Mouse (Mus musculus): ENCODE measurements around the gene Arl4c. TPM values are rescaled to one million over a fixed set of nuclear protein-coding genes. Genes with fewer than 3 reads are reported as not detected.

Arl4c gene
- polyA plus RNA-seq, 1 experiment from 2014 or later = 3.0 TPM

DNA sequence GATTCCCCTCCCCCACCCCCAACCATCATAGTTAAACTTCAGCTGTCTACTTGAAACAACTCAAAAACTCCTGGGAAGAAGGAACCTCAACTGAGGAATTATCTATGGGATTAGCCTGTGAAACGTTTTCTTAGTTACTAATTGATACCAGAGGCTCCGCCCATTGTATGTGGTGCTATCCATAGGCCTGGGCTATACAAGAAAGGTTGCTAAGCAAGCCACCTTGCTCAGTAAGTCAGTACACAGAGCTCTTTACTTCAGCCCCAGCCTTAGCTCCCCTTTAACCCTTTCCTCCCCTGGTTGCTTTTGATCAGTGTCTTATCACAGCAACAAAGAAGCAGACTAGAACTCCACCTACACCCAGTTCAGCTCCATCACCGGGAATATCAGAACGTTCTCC lies 31.2 kb downstream of the Arl4c start:
- H3K27me3 ChIP-seq (ENCODE audit: control insufficient read depth, insufficient read depth, low read length) = no peaks in the 10 kb centered on the region
- ATAC-seq (replicated peaks; ENCODE audit: insufficient number of reproducible peaks, low FRiP score, low TSS enrichment) = no peak

DNA sequence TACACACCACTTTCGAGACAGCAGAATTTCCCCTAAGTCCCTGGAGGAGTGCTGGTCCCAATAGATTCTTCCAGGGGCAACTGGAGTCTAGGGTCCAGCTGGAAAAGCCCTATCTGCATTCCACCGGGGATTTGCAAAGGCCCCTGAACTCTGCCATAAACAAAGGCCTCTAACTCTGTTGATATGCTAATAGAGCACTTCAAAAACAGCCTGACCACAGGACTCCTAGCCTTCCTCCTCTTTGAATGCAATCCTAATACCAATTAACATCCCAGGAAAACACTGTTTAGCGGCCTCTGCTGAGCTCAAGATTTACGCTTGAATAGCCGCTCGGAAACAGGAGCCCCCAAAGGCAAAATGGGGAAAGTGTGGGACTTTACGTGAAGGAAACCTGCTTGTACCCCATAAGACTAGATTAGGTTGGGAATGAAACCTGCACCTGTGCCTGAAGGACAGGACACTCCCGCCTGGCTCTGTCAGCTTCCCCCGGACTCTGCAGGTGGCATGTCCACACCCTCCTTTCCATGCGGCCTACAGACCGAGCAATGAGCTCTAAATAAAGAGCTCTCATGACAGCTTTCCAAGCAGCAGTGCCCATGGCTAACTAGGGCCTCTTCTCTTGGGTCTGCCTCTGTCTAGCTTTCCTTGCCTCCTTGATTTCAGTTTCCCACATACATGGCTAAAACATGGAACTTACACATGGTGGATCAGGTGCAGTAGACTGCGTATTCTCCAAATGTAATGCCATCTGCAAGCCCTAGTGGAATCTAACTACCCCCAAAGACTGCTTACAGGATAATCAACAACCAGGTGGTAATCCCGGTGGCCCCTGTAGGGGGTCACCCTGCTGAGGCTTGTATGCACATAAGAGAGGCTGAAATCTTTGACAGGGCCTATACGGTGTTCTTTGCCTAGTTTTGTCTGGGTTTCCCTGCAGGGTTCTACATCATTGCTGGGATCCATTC lies 32.9 kb downstream of the Arl4c start:
- no peak overlapping the region; the same call in 1 of the 2 replicates for H3K9ac ChIP-seq (ENCODE audit: low read depth, low read length)
- WGBS (ENCODE audit: insufficient replicate concordance) = 36% methylated on average over 14 of the region's 14 CpGs
- H3K4me3 ChIP-seq (ENCODE audit: low read depth, low read length) = no peak overlapping the region
- H3K9me3 ChIP-seq (replicated peaks; ENCODE audit: control insufficient read depth, low read length) = no peaks in the 10 kb centered on the region
- peak overlapping the region; percentile 30; the same call in 1 of the 2 replicates for H3K4me2 ChIP-seq
- no peaks in the 10 kb centered on the region for H3K27me3 ChIP-seq (ENCODE audit: control insufficient read depth, insufficient read depth, low read length)
- no peaks in the 10 kb centered on the region for H3K36me3 ChIP-seq (ENCODE audit: control insufficient read depth, insufficient read depth, low read length)
- H3K27ac ChIP-seq (ENCODE audit: low read depth, low read length) = no peak overlapping the region
- no peak for ATAC-seq (replicated peaks; ENCODE audit: insufficient number of reproducible peaks, low FRiP score, low TSS enrichment)
- H3K4me1 ChIP-seq (ENCODE audit: control insufficient read depth, insufficient read depth, low read length) = no peaks in the 10 kb centered on the region; the same call in 1 of the 2 replicates

More for the DNA sequence above, 31.2 kb downstream of the Arl4c start:
- Histone ChIP-seq H3K9me3 (replicated peaks; ENCODE audit: control insufficient read depth, low read length) (no peaks in the 10 kb centered on the region), H3K36me3 (ENCODE audit: control insufficient read depth, insufficient read depth, low read length) (no peaks in the 10 kb centered on the region), H3K4me3 (ENCODE audit: low read depth, low read length) (no peak overlapping the region), H3K4me2 (no peak overlapping the region), H3K27ac (ENCODE audit: low read depth, low read length) (no peak overlapping the region), H3K4me1 (ENCODE audit: control insufficient read depth, insufficient read depth, low read length) (no peaks in the 10 kb centered on the region; the same call in 1 of the 2 replicates), H3K9ac (ENCODE audit: low read depth, low read length) (no peak overlapping the region)
- WGBS (ENCODE audit: insufficient replicate concordance) = 52% methylated on average over 4 of the region's 4 CpGs

DNA sequence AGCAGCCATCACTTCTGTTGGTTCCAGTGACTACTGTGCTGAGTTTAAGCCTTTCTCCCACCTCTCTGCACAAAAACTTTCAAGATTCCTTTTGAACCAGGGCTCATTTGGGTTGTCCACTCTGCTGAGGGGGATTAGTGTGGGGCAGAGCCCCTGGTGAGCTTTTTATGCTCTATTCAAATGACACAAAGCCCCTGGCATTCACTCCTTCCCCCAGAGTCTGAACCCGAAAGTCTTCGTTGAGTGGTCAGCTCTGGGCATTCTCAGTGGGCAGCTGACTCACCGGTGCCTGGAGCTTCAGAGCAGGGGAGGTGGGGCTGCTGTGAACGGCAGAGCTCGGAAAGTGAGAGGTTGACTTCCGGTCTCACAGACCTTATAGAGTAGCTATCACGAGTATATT lies 33.7 kb downstream of the Arl4c start:
- 7% methylated on average over 7 of the region's 7 CpGs for WGBS (ENCODE audit: insufficient replicate concordance)

DNA sequence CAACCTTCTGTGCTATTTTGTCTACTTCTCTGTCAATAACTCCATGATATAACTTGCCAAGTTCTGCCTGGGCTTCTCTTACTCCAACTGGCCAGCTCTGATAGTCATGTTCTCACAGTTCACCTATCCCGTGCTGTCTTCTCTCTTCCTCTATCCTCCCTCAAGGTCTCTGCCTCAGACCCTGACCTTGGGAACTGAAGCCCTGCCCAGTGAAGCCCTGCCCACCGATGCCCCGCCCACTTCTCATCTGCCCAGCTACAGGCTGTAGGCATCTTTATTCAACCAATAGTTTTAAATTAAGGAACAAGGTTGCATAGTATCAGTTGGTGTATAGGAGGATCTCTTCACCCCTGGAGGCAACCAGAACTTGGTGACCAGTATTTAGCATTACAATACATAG lies 37.4 kb downstream of the Arl4c start:
- H3K4me3 ChIP-seq (ENCODE audit: low read depth, low read length) = no peak overlapping the region
- no peaks in the 10 kb centered on the region for H3K9me3 ChIP-seq (replicated peaks; ENCODE audit: control insufficient read depth, low read length)
- 60% methylated on average over 3 of the region's 3 CpGs for WGBS (ENCODE audit: insufficient replicate concordance)
- H3K4me1 ChIP-seq (ENCODE audit: control insufficient read depth, insufficient read depth, low read length) = no peaks in the 10 kb centered on the region; the same call in 1 of the 2 replicates
- H3K27me3 ChIP-seq (ENCODE audit: control insufficient read depth, insufficient read depth, low read length) = no peaks in the 10 kb centered on the region
- no peaks in the 10 kb centered on the region for H3K36me3 ChIP-seq (ENCODE audit: control insufficient read depth, insufficient read depth, low read length)
- no peak overlapping the region for H3K27ac ChIP-seq (ENCODE audit: low read depth, low read length)
- no peak for ATAC-seq (replicated peaks; ENCODE audit: insufficient number of reproducible peaks, low FRiP score, low TSS enrichment)
- no peak overlapping the region for H3K4me2 ChIP-seq
- no peak overlapping the region for H3K9ac ChIP-seq (ENCODE audit: low read depth, low read length)

More for the DNA sequence above, 33.7 kb downstream of the Arl4c start:
- H3K36me3 ChIP-seq (ENCODE audit: control insufficient read depth, insufficient read depth, low read length) = no peaks in the 10 kb centered on the region
- H3K4me3 ChIP-seq (ENCODE audit: low read depth, low read length) = no peak overlapping the region
- H3K27ac ChIP-seq (ENCODE audit: low read depth, low read length) = no peak overlapping the region
- no peaks in the 10 kb centered on the region for H3K9me3 ChIP-seq (replicated peaks; ENCODE audit: control insufficient read depth, low read length)
- no peaks in the 10 kb centered on the region for H3K27me3 ChIP-seq (ENCODE audit: control insufficient read depth, insufficient read depth, low read length)
- no peak for ATAC-seq (replicated peaks; ENCODE audit: insufficient number of reproducible peaks, low FRiP score, low TSS enrichment)
- no peak overlapping the region; the same call in 1 of the 2 replicates for H3K9ac ChIP-seq (ENCODE audit: low read depth, low read length)
- H3K4me2 ChIP-seq = peak overlapping the region; percentile 30; the same call in 1 of the 2 replicates
- H3K4me1 ChIP-seq (ENCODE audit: control insufficient read depth, insufficient read depth, low read length) = no peaks in the 10 kb centered on the region; the same call in 1 of the 2 replicates

DNA sequence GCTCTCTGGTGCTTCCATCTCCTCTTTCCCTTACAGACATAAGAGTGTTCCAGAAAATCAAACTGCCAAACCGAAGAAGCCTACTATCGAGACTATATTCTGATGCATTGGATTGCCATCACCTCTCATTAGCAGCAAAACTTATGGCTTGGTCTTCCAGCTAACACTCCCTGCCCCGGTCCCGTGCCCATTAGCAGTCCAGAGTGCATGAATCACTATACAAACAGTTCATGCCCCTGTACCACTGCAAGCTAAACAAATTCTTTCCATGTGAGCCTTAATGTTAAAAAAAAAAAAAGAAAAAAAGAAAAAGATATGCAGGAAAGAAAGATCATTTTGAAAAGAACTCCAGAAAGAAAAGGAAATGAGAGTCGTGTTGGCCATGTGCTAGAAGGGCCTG lies 39.3 kb downstream of the Arl4c start:
- Histone ChIP-seq H3K27ac (ENCODE audit: low read depth, low read length) (no peak overlapping the region), H3K9me3 (replicated peaks; ENCODE audit: control insufficient read depth, low read length) (no peaks in the 10 kb centered on the region), H3K4me3 (ENCODE audit: low read depth, low read length) (no peak overlapping the region), H3K4me1 (ENCODE audit: control insufficient read depth, insufficient read depth, low read length) (peaks cover 5% of the 10 kb centered on the region; the same call in 1 of the 2 replicates), H3K27me3 (ENCODE audit: control insufficient read depth, insufficient read depth, low read length) (no peaks in the 10 kb centered on the region), H3K36me3 (ENCODE audit: control insufficient read depth, insufficient read depth, low read length) (no peaks in the 10 kb centered on the region), H3K4me2 (no peak overlapping the region), H3K9ac (ENCODE audit: low read depth, low read length) (0 out of 2 replicates have a peak overlapping the region, but pooled peaks have one; percentile 28)
- WGBS (ENCODE audit: insufficient replicate concordance) = 58% methylated on average over 5 of the region's 5 CpGs
- ATAC-seq (replicated peaks; ENCODE audit: insufficient number of reproducible peaks, low FRiP score, low TSS enrichment) = no peak

DNA sequence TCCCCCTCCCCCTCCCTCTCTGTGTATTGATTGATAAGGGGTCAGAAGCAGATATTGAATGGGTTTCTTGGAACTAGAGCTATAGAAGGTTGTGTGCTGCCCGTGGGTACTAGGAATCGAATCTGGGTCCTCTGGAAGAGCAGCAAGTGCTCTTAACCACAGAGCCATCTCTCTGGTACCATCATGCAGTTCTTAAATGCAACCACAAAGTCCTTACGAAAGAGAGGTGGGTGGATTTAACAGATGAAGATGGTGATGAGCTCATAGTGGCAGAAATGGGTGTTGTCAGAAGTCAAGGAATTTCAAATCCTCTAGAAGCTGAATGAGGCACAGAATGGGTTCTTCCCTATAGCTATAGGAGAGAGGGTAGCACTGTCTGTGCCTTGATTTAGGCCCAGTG lies 40.8 kb downstream of the Arl4c start:
- no peak for ATAC-seq (replicated peaks; ENCODE audit: insufficient number of reproducible peaks, low FRiP score, low TSS enrichment)
- H3K27me3 ChIP-seq (ENCODE audit: control insufficient read depth, insufficient read depth, low read length) = no peaks in the 10 kb centered on the region
- no peak overlapping the region for H3K4me2 ChIP-seq
- no peak overlapping the region for H3K27ac ChIP-seq (ENCODE audit: low read depth, low read length)
- peaks cover 5% of the 10 kb centered on the region; the same call in 1 of the 2 replicates for H3K4me1 ChIP-seq (ENCODE audit: control insufficient read depth, insufficient read depth, low read length)
- H3K36me3 ChIP-seq (ENCODE audit: control insufficient read depth, insufficient read depth, low read length) = no peaks in the 10 kb centered on the region
- 80% methylated on average over 3 of the region's 3 CpGs for WGBS (ENCODE audit: insufficient replicate concordance)
- no peak overlapping the region for H3K9ac ChIP-seq (ENCODE audit: low read depth, low read length)
- H3K9me3 ChIP-seq (replicated peaks; ENCODE audit: control insufficient read depth, low read length) = no peaks in the 10 kb centered on the region
- H3K4me3 ChIP-seq (ENCODE audit: low read depth, low read length) = no peak overlapping the region

DNA sequence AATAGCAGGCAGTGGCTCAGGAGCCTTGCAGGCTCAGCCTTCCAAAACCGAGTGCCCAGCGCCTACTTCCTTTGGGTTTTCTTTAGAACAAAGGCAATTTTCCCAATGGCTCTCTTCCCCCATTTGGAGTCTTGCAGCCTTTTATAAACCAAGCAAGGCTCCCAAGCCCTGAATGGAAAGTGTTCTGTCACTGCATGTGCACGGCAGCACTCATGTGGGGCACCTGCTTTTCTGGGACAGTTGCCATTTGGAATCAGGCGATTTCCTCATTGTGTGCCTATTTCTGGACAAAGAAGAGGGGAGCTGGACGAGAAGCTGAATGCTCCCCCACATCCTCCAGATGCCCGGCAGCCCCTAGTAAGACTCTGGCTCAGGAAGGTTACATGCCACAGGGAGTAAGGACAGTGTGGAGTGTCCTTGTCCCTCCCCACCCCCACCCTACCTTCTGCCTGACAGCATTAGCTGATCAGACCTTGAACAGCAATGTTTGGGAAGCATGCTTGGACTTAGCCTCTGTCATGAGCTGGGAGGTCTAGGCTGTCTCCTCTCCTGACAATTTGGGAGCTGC lies 43.6 kb downstream of the Arl4c start:
- H3K9ac ChIP-seq (ENCODE audit: low read depth, low read length) = no peak overlapping the region
- no peak for ATAC-seq (replicated peaks; ENCODE audit: insufficient number of reproducible peaks, low FRiP score, low TSS enrichment)
- 60% methylated on average over 6 of the region's 6 CpGs for WGBS (ENCODE audit: insufficient replicate concordance)
- no peak overlapping the region for H3K4me3 ChIP-seq (ENCODE audit: low read depth, low read length)
- H3K27me3 ChIP-seq (ENCODE audit: control insufficient read depth, insufficient read depth, low read length) = no peaks in the 10 kb centered on the region
- peaks cover 5% of the 10 kb centered on the region; the same call in 1 of the 2 replicates for H3K4me1 ChIP-seq (ENCODE audit: control insufficient read depth, insufficient read depth, low read length)
- no peaks in the 10 kb centered on the region for H3K9me3 ChIP-seq (replicated peaks; ENCODE audit: control insufficient read depth, low read length)
- H3K36me3 ChIP-seq (ENCODE audit: control insufficient read depth, insufficient read depth, low read length) = no peaks in the 10 kb centered on the region
- H3K27ac ChIP-seq (ENCODE audit: low read depth, low read length) = no peak overlapping the region
- H3K4me2 ChIP-seq = no peak overlapping the region

DNA sequence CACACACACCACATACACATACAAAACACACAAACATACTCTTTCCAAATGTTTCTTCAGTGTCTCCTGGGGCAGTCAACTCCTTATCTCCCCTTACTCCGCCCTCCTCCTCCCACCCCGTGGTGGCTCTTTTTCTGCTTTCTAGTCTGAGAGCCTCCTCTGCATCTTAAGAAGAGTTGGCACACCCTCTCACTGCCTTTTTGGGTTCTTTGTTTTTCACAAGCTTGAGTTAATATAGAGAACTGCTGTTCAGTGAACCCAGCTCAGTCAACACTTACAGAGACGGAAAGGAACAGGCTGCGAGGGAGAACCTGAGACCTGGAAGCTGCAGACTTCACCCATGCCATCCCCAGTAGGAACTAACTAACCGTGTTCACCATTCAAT lies 45.9 kb downstream of the Arl4c start:
- Histone ChIP-seq H3K27ac (ENCODE audit: low read depth, low read length) (no peak overlapping the region), H3K9ac (ENCODE audit: low read depth, low read length) (no peak overlapping the region), H3K4me1 (ENCODE audit: control insufficient read depth, insufficient read depth, low read length) (peaks cover 5% of the 10 kb centered on the region; the same call in 1 of the 2 replicates), H3K9me3 (replicated peaks; ENCODE audit: control insufficient read depth, low read length) (no peaks in the 10 kb centered on the region), H3K4me3 (ENCODE audit: low read depth, low read length) (no peak overlapping the region), H3K36me3 (ENCODE audit: control insufficient read depth, insufficient read depth, low read length) (no peaks in the 10 kb centered on the region), H3K4me2 (no peak overlapping the region), H3K27me3 (ENCODE audit: control insufficient read depth, insufficient read depth, low read length) (no peaks in the 10 kb centered on the region)
- no peak for ATAC-seq (replicated peaks; ENCODE audit: insufficient number of reproducible peaks, low FRiP score, low TSS enrichment)
- 58% methylated on average over 5 of the region's 5 CpGs for WGBS (ENCODE audit: insufficient replicate concordance)

Measured in heart, embryonic 11.5 days (tissue).